Mouse (Mus musculus) megakaryocyte, embryonic 14.5 days (primary cell): ENCODE results near the gene Pmvk.

Experiments used
- FLI1 ChIP-seq: IDR thresholded peaks from 2 replicates; pipeline ENCODE4 v1.6.1; 2012; ENCODE audit warnings: low read length, inconsistent platforms, mixed read lengths
- GATA1 ChIP-seq: IDR thresholded peaks from 3 replicates; pipeline ENCODE4 v1.6.1; 2012; ENCODE audit warnings: mixed read lengths, low read length, inconsistent platforms, borderline replicate concordance

GRCm38 (mm10) chr3:89436176-89437113 is 17.9 kb upstream of the Pmvk start, which contains the start of gene Pbxip1:
- TF ChIP-seq GATA1 = no peak
- TF ChIP-seq FLI1 = no peak
